In the genomic region with DNA sequence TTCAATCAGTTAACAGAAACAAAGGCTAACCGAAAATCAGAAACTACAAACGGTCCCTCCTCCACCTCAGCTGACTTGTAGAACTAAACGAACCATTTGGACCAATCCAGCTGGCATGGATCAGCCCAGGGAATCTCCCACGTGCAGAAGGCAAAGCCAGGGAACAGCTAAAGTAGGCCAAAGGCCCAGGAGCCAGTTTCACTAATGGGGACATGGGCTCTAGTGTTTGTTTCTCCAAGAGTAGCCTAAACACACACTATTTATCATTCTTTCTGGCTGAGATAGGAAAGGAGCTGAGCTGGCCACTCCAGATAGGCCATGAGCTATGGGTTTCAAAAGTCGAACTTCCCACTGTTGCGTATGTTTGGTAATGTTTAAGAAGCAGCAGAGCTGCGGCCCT, we compare ENCODE assay signal across 9 mouse cellular contexts. TPM values are rescaled to one million over a fixed set of nuclear protein-coding genes. Genes with fewer than 3 reads are reported as not detected.
DNase-seq lines count a peak whose midpoint lies in the region; ATAC-seq and TF ChIP-seq lines count a peak whose summit lies in the region.
"Had no signal": no experiment of that assay in that cellular context is flagged by ENCODE, and none has a peak within 500 bp of the region (broad histone marks: within the 10 kb centered on the region; RNA-seq: fewer than 3 reads in every experiment).

No protein-coding gene starts in this region.

- H3K9ac ChIP-seq in intestine, postnatal 0 days (ENCODE audit: low read depth, low read length) = no peak overlapping the region
- H3K9ac ChIP-seq: liver, embryonic 15.5 days had no signal

- 40% methylated on average over 7 of the region's 7 CpGs for WGBS in cerebellum, adult 2 months
- WGBS in intestine, postnatal 0 days = 43% methylated on average over 7 of the region's 7 CpGs

- peak; percentile 38; the same call in 1 of the 2 replicates for ATAC-seq in intestine, postnatal 0 days

- H3K27me3 ChIP-seq in cerebellum, adult 2 months (ENCODE audit: control insufficient read depth, insufficient read depth, low read length) = no peaks in the 10 kb centered on the region
- no peaks in the 10 kb centered on the region for H3K27me3 ChIP-seq in intestine, postnatal 0 days (replicated peaks; ENCODE audit: control insufficient read depth, insufficient read depth, low read length)
- H3K27me3 ChIP-seq: liver, embryonic 15.5 days had no signal

- peak in 1 of 2 experiments; percentile 71 for DNase-seq in cerebellum, adult 2 months
- no peak for DNase-seq in cerebellum, postnatal 4 days (ENCODE audit: low spot score in 2 of 2)
- DNase-seq in layer of hippocampus, adult 2 months (ENCODE audit: low spot score in 2 of 2) = peak; percentile 46 to 48
- DNase-seq in layer of hippocampus, adult 9-10 months (ENCODE audit: low spot score) = no peak
- DNase-seq in ovary, postnatal 14 days (ENCODE audit: low spot score) = peak; percentile 29
- no peak for DNase-seq in thymus, postnatal 25 days
- no peak for DNase-seq in left cerebral cortex, adult 18-20 months (ENCODE audit: low spot score in 2 of 2)

- no peak overlapping the region for H3K4me2 ChIP-seq in intestine, postnatal 0 days (replicated peaks; ENCODE audit: low read depth)
- H3K4me2 ChIP-seq: liver, embryonic 15.5 days had no signal

- H3K4me3 ChIP-seq in cerebellum, adult 2 months (replicated peaks; ENCODE audit: insufficient read depth, low read depth, low read length) = no peak overlapping the region
- H3K4me3 ChIP-seq in layer of hippocampus, adult 2 months = no peak overlapping the region
- H3K4me3 ChIP-seq in intestine, postnatal 0 days (ENCODE audit: low read depth, low read length) = no peak overlapping the region
- H3K4me3 ChIP-seq: liver, embryonic 15.5 days had no signal

- H3K9me3 ChIP-seq in intestine, postnatal 0 days (ENCODE audit: control insufficient read depth) = no peaks in the 10 kb centered on the region
- H3K9me3 ChIP-seq: liver, embryonic 15.5 days had no signal

- no peaks in the 10 kb centered on the region; the same call in 1 of the 2 replicates for H3K36me3 ChIP-seq in intestine, postnatal 0 days (ENCODE audit: control insufficient read depth, insufficient read depth)

- peaks cover 41% of the 10 kb centered on the region for H3K4me1 ChIP-seq in cerebellum, adult 2 months (ENCODE audit: control insufficient read depth, insufficient read depth, low read length)
- H3K4me1 ChIP-seq in intestine, postnatal 0 days (replicated peaks; ENCODE audit: control insufficient read depth, insufficient read depth, low read length) = no peaks in the 10 kb centered on the region

- no peak for TF ChIP-seq POLR2A in cerebellum, adult 2 months (IDR thresholded peaks at IDR 0.05; ENCODE audit: borderline replicate concordance, insufficient read depth, low read length)

- H3K27ac ChIP-seq in cerebellum, adult 2 months (ENCODE audit: insufficient read depth, low read length) = 0 out of 2 replicates have a peak overlapping the region, but pooled peaks have one; percentile 1
- H3K27ac ChIP-seq in layer of hippocampus, adult 2 months = 0 out of 2 replicates have a peak overlapping the region, but pooled peaks have one; percentile 32
- H3K27ac ChIP-seq in intestine, postnatal 0 days (ENCODE audit: low read depth, low read length) = 0 out of 2 replicates have a peak overlapping the region, but pooled peaks have one; percentile 54
- H3K27ac ChIP-seq: liver, embryonic 15.5 days had no signal

- no peak for TF ChIP-seq CTCF in cerebellum, adult 2 months (IDR thresholded peaks at IDR 0.05; ENCODE audit: borderline replicate concordance, insufficient read depth, low read depth, low read length)
- TF ChIP-seq CTCF in layer of hippocampus, adult 2 months (conservative IDR thresholded peaks at IDR 0.05) = no peak
- TF ChIP-seq CTCF in intestine, postnatal 0 days (IDR thresholded peaks at IDR 0.05; ENCODE audit: low read depth) = no peak

RNA-seq across cellular contexts. Expression of a gene that starts 58.2 kb away (rescaled TPM):
- polyA plus RNA-seq in cerebellum, adult 2 months (2012; rRNA removed) = 15.4 and 17.2 TPM in 2 replicates
- total RNA-seq in layer of hippocampus, adult 2 months (2021) = 10 to 100 TPM; 50.7 to 53.3 TPM
- polyA plus RNA-seq in intestine, postnatal 0 days (2015; fragmentation: Nextera tagmentation; extraction: Ambion mirVana) = 7.9 and 8.7 TPM in 2 replicates
- 10 to 100 TPM; 38.5 to 39.6 TPM for total RNA-seq in left cerebral cortex, adult 18-20 months (2021)

Comparison
In these comparisons a context has a peak if more than half of its experiments do, and no peak if none do; other contexts are left out.
1. DNase-seq: peak in layer of hippocampus, adult 2 months (2 of 2) and ovary, postnatal 14 days (single experiment); none in cerebellum, postnatal 4 days (0 of 2), layer of hippocampus, adult 9-10 months (single experiment), thymus, postnatal 25 days (single experiment) and left cerebral cortex, adult 18-20 months (0 of 2).
2. H3K27ac ChIP-seq: peak in every context shown above with its lines; median percentile 54 in intestine, postnatal 0 days; 32 in layer of hippocampus, adult 2 months; 1 in cerebellum, adult 2 months.